Mouse (Mus musculus) frontal cortex, adult 2 months (tissue): Measurements from ENCODE around the gene Hsph1. TPM values are rescaled to one million over a fixed set of nuclear protein-coding genes. Genes with fewer than 3 reads are reported as not detected.

ENCODE experiments used
- DNase-seq, 2 experiments: peaks; one replicate each; pipeline ENCODE4 v3.0.0; 2022; ENCODE audit warnings: low spot score in 1 of 2; ENCODE audit errors: extremely low spot score in 1 of 2
- polyA plus RNA-seq: library from polyadenylated mRNA; depleted of rRNA; stranded (reverse); fragments of >200 nt; gene quantifications from 2 replicates; pipeline ENCODE4 v1.2.3, GENCODE M21; 2012; rRNA removed

Hsph1 gene
- polyA plus RNA-seq, 1 experiment = 200 TPM

DNA sequence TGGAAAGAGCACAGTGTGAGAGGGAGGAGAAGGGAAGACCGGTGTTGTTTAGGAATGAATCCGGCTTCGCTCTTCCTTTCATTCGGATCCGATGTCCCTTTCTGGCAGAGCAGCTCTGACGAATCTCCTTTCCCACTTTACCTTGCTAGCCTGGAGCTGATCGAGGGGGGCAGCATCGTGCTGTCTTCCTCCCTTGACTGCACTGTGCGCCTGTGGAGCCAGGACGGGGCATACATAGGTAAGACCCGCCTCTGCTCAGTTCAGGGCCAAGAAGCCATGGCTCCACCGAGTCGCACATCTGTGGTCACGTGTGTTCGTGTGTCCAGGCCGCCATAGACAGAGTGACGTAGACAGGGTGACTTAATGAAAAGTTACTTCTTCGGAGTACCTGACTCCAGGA, 38.8 kb downstream of the Hsph1 start:
- DNase-seq = no peak

DNA sequence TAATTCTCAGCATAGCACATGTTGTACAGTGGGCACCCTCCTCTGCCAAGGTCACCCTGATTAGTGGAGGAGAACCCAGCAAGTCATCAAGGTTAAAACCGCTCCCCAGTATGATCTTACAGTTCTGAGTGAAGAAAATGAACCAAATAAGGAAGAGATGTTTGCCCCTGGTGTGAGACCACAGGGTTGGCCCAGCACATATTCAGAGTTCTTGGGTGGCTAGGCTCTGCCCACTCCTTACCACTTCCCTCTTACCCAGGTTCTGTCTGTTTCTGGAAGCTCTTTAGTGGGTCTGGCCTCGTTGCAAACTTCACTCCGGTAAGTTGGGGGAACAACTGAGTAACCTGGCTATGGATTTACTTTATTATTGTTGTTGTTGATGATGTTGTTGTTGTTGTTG, 42.0 kb downstream of the Hsph1 start:
- no peak for DNase-seq

DNA sequence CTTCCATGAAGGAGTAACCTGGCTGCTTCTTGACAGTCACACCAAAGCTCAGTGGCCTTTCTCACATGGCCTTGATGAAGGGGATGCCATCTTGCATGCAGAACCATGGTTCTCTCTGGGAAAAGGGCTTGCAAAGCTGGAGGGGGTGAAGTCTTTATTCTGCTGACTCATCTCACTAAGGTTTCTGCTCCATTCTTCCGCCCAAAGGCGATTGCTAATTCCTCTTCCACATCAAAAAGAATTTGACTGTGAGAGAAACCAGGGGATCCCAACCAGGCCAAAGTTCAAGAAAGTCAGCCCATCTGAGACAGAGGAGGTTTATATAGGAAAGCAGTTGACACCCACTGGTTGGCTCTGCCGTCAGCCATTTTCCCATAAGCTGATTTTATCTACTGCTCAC, 46.2 kb downstream of the Hsph1 start:
- DNase-seq = no peak

DNA sequence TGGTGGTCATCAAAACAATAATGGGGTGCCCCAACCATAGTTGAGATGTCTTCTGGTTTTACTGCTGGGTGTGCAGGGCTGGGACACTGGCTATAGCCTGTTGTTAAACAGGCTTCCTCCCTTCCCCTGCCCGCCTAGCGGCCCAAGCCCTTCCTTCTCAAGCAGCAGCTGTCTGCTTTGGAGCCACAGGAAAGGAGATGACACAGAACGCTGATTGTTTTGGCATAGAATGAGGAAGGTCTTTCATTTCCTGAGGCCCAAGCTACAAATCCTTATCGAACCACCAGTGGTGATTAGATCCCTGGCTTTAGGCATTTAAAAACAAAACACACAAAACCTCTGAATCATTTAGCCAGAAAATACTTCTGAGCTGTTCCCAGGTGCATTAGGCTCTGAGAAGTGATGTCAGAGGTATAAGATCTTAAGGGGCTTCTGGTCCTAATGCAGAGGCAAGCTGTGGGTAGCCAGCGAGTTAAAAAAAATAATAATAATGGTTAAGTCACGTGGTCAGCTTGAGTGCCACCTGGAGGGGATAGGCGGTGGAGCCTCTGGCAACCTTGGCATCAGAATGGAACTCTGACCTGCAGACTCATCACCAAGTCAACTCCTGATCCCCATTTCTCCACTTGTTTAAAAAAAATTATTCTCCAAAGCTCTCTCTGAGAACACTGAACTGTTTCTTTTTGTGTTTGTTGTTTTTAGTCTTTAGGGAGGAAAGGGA, 47.2 kb downstream of the Hsph1 start:
- no peak for DNase-seq

DNA sequence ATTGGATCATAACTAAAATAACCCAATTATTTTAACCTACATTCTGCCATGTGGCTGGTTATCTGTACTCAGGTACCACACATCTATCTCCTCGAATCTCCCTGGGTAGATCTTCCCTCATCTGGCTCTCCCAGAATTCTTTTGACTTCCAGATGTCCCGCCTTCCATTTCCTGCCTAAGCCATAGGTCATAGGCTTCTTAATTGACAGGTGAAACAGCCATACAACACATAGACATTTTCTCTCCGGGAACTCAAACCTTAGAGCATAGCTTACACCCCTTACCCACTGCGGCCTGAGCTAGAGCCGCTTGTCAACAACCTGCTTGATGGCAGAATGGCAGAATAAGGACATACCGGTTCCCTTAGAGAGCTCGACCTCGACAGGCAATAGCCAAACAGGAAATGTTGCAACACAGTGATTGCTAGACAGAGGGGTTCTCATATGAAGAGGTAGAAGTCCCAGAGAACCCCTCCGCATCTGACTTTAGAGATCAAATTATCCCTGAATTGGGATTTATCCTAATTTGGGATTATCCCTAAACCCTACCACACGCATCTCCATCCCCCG, 48.8 kb downstream of the Hsph1 start:
- DNase-seq = no peak

DNA sequence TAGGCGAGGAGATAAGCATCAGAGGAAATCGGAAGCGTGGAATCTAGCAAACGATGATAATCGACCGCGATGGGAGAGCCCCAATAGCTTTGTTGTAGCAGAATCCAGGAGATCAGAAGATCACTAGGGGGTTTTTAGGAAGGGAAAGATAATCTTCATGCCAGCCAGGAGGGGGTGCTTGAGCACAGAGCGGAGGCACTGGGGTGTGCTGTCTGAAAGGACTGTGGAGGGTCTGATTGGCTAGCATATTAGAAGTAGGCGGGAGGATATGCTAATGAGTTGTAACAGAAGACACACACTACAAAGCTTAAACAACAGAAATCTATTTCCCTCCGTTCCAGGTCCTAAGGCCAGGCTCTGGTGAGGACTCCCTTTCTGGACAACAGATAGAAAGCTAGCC, 50.3 kb downstream of the Hsph1 start:
- no peak for DNase-seq

DNA sequence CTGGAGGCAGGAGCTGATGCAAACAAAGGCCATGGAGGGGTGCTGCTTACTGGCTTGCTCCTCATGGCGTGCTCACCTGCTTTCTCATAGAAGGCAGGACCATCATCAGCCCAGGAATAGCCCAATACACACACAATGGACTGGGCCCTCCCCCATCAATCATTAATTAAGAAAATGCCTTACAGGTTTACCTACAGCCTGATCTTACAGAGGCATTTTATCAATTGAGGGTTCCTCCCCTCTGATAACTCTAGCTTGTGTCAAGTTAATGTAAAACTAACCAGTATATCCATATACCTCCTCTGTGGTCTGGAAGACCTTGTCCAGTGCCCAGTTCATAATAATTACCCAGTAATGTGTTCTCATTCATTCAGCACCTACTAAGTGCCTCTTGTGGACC, 50.9 kb downstream of the Hsph1 start:
- no peak for DNase-seq

DNA sequence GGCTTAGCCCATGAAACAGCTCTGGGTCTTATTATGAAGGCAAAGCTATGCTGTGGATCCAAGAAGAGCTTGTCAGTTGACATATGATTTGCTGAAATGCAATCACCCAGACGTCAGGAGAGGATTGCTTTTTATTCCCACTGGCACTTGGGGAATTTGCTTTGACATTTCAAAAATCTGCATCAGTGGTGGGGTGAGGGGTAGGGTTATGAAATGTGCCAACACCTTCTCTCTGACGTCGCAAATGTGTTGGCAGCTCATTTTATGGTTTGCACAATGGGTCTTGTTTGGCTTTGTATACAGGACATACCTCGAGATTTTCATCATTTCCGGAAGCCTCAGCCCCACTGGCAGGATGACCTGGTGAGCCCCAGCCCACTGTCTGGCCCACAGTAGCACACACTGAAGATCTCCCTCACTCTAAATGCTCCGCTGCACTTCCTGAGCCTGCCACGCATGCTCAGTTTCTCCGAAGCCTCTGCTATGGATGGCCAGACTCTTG, 52.0 kb downstream of the Hsph1 start:
- no peak for DNase-seq

DNA sequence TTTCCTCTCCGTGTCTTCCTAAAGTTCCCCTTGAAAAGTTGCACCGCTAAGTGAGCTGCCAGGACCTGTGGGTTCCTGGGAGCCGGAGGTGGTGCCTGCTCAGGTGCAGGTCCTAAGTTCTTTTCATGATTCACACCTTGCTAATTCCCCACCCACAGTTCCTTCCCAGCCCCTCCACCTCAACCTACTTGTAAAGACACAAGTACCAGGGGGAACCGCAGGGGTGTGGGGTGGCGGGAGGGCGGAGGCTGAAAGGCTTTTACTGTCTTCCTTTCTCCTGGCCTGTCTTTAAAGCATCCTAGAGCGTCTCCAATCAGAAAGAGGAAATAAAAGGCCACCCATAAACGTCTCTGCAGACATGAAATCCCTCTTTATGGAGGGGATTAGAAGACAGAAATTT, 52.7 kb downstream of the Hsph1 start:
- DNase-seq = no peak

DNA sequence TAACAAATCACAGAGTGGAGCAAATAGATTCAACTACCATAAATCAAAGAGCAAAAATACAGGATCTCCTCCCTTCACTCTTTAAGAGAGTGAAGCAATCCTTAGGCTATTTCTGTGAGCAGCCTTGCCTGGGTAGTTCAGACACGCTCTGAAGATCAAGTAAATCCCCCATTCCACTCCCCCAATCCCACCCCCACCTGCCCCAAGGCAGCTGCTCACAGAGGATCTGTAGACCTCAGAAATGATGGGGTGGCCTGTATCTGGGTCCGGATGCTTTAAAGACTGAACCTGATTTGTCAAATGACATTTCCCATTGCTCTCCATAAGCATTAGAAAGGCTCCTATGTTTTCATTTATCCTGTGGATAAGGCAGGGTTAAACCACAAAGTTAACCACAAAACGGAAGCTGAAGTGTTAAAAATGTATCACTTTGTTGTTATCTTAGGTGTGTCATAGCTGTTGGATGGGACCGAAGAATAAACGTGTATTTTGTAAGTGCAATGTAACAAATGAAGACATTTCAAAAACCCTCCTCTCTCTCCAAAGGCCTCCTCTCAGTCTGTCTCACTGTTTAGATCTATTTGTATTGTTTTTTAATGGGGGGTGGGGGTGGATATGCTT, 53.4 kb downstream of the Hsph1 start:
- no peak for DNase-seq

DNA sequence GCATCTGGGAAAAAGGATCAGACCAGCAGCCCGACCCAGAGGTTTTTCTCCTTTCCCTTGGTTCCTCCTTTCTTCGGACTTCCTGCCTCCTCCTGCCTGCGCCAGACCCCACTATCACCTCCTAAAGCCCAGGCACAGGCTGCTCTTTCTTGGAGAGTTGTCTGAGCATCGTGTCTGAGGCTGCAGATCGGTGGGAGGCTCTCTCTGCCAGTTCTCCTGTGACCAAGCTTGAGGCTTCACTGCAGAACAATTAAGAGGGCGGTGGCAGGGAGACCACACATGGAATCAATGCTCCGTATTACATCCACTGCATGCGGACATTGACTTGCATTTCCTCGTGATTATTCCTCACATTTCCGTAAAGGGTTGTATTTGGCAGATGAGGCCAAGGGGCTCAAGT, 58.7 kb downstream of the Hsph1 start:
- DNase-seq = no peak

DNA sequence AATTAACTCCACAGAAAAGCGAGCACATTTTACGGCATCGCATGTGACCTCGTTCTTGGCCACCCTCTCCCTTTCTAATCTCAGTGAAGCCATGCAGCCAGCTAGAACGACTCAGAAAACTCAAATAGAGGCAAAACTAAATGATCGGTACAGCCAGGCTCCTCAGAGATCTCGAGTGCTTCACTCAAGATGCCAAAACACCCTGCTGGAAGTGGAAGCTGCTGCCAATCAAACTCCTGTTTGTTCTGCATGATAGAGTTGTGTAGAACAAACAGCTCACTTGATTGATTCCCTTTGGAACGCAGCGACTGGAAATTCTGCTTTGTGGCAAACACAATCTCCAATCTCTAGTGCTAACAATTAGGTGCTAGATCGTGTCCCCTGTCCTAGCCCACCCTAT, 59.2 kb downstream of the Hsph1 start:
- DNase-seq = peak in 1 of 2 experiments; percentile 23

DNA sequence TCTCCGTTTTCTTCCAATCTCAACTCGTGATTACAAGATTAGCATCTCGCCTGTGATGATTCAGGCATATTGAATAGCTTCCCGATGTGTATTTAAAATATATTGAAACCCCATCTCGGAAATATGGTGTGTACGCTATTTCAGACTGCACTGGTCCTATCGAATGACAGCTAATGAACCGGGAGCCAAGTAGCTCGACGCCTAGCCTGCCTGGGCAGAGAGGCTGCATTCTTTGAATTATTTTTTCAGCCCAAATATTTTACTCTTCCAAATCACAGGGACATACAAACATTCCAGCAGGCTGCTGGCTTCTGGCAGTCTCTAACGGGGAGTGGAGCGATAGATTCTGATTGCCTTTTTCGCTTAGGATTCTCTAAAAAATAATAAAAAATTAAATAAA, 67.2 kb downstream of the Hsph1 start:
- peak in 1 of 2 experiments; percentile 25 for DNase-seq

DNA sequence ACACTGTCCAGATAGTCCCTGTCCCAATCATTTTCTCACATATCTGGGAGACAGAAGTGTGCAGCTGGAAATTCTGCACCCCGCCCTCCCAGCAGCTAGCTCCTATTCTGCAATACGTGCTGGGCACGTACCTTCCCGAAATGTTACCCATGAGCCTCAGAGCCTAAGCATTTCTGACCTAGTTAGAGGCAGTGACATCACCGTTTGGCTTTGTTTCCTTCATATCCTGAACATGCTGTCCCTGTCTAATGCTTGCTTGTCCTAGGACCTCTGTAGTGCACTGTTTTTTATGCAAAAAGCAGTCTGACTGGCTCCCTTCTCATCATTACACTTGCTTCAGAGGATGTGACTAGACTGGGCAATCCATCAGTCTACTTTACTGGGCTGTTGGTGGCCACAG, 69.2 kb downstream of the Hsph1 start:
- peak; percentile 38 to 47 for DNase-seq

DNA sequence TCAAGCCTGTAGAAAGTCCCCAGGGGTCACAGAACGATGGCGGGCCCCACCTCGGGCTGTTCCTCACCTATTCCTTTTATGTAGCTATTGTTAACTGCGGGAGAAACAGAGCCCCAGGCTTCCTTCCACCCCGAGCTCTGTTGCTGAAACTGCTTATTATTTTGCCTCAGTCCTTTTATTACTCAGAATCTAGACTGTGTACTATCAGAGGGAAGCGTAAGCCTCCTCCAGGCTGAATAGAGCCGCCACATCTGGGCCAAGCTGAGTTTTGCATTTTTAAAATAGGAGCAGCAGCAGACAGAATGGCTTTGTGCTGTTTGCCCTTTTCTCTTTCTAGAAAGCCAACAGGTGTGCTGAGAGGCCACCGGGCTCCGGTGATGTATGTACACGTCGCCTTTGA, 70.2 kb downstream of the Hsph1 start:
- no peak for DNase-seq

Other genes with a start within 250 kb of the Hsph1 start
- gene Medag, start 224.6 kb downstream of the Hsph1 start, polyA plus RNA-seq = 10.9 and 11.9 TPM in 2 replicates
- 0.67 and 0.78 TPM in 2 replicates for gene Tex26, start 196.7 kb downstream of the Hsph1 start, polyA plus RNA-seq
- gene Wdr95, start 107.7 kb downstream of the Hsph1 start, polyA plus RNA-seq = 0.68 and 1.5 TPM in 2 replicates
- 18.0 and 22.1 TPM in 2 replicates for gene B3glct, start 41.9 kb upstream of the Hsph1 start, polyA plus RNA-seq